Mouse (Mus musculus): Measurements from ENCODE around the gene Gtf2ird2.

Gene Gtf2ird2

DNA sequence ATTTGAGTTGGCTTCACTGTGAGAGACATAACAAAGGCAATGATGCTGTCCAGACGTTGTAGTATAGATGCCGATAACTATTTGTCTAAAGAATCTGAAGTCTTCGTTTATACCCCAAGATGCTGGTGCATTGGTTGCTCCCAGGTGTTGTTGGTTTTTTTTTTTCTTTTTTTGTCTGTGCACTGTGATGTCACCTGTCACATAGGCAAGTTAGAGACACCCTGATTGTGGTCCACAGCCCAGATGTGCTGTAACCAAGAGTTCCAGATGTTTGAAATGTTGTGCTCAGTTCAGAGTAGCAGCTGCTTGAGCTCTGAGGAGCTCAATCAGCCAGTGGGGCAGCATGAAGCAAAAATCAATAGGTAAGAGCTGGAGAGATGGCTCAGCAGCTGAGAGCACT, 2.2 kb downstream of the Gtf2ird2 start:
- DNase-seq = no peak

DNA sequence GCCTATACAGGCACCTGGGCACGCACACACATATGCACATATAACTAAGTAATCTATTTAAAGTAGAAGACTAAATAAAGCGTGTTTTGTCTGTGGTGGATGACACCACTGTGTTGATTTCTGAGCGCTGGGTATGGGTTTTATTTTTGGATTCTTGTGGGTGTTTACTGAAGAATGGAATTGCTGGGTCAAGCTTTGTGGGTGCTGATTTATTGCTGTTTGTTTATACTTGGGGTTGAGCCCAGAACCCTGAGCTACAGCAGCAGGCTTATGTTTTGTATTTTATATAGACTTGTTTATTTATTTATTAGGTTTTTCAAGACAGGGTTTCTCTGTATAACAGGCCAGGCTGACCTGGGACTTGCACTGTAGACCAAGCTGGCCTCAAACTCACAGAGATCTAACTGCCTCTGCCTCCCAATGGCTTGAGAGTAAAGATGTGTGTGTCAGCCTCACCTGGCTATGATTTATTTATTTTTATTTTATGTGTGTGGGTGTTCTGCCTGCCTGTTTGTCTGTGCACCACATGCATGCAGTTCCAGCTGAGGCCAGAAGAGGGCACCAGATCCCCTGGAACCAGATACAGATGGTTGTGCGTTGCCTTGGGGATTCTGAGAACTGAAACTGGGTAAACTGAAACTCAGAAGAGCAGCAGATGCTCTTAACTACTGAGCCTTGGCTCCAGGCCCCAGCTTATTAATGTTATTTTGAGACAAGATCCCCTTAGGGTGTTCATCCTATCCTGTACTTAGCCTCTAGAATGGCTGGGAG, 3.3 kb downstream of the Gtf2ird2 start:
- DNase-seq = peak; percentile 82

DNA sequence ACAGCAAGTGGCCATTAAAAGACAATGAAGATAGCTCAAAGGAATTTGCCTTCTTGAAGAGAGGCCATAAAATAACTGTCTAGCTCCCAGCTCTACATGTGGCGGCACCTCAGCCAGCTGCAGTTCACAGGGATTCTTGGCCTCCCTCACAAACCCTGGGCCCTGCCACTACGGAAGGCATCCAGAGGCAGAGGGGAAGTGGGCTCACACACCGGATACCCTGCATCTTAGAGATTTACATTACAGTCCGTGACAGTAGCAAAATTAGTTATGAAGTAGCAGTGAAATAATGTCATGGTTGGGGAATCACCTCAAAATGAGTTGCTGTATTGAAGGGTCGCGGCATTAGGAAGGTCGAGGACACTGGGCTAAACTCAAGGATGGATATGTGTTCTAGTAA, 4.8 kb downstream of the Gtf2ird2 start:
- no peak for DNase-seq

DNA sequence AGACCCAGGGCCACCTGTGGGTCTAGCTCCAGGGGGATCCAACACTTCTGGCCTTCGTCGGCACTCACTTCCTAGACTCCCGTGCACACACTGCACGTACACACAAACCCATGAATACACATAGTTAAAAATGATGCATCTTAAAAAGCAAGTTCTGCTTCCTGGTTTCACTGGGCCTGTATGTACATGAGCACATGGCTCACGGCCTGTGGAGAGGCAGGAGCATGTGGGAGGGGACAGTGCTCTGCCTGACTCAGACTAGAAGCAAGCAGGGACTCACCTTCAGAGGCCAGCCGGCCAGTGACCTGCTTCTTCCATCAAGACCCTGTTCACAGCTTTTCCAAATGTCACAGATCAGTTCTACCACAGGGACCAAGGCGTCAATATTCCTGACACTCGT, 9.8 kb downstream of the Gtf2ird2 start:
- DNase-seq = no peak

DNA sequence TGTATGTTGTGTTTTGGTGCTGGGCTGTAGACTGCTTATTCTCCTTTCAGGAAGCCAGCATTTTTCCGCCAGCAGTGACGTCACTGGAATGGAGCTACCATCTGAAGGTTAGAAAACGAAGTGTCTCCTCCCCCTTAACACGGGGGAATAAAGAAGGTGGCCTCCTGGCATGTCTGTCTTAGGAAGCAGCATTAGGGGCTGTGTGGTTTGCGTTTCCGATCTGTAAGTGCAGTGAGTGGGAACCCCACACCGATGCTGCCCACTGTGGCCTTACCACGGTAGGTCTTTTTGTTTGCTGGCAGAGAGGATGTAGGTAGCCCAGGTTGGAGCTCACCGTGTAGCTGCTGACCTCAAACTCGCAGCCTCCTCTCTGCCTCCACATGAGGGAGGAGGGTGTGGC, 22.9 kb downstream of the Gtf2ird2 start:
- no peak for DNase-seq

DNA sequence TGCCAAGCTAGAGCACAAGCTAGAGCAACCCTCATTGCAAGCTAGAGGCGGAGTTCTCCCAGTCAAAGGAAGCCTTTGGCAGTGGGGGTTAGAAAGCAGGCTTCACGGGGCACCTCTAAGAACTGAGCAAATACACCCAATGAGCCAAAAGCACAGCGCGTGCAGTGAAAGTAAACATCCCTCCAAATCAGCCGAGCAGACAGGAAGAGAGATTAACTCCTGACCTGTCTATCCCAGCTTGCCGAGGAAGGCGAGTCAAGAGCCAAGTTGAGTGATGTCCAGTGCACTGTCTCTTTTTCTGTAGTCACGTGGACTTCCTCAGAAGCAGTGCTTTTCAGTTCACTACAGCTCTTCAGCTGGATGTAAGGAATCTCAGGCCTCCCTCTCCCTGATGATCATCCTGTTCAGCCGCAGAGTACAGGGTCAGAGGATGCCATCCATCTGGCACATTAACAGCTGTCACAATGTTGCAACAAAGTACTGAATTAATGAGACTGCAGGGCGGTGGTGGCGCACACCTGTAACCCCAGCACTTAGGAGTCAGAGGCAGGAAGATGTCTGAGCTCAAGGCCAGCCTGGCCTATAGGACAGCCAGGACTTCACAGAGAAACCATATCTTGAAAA, 26.2 kb downstream of the Gtf2ird2 start:
- DNase-seq = peak; percentile 86

DNA sequence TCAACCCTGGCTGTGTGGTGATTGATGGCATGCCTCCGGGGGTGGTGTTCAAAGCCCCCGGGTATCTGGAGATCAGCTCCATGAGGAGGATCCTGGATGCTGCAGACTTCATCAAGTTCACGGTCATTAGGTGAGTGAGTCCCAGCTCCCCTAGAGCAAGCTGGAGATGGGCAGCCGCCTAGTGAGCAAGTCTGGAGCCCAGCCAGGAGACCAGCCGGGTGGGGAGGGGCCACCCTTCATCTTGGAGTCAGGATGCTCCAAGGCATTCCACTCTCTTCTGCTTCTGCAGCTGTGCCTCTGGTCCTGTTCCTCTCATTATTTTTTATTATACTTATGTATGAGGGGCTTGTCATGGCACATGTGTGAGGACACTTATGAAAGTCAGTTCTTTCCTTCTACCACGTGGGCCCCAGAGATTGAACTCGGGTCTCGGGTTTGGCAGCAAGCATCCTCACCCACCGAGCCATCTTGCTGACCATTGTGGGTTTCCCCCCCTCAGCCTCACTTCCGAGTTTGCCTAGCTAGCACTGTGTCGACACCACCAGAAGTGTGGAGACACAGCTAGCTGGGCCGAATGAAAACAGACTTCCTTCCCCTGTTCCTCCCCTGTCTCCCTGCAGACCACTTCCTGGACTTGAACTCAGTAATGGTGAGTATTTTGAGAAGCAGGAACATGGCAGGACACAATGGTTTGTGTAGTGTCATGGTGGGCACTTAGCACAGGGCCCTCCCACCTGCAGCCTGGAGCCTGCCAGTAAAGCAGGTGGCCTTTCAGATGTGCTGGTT, 30.4 kb downstream of the Gtf2ird2 start:
- DNase-seq = no peak

DNA sequence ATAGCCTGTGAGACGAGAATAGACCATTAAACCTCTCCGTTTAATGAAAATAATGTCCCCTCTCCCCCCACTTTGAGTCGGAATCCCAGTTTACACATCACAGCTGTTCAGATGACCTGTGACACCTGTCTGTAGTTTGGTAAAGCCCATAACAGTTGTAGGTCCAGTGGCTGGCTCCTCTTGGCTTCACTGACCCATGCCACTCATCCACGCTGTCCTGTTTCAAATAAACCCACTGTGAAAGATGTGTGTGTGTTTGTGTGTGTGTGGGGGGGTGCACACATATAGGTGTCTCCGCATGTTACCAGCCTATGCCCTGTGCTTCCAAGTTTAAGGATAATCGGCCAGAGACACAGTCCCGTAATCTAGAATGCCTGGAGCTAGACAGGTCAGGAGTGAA, 34.1 kb downstream of the Gtf2ird2 start:
- no peak for DNase-seq

DNA sequence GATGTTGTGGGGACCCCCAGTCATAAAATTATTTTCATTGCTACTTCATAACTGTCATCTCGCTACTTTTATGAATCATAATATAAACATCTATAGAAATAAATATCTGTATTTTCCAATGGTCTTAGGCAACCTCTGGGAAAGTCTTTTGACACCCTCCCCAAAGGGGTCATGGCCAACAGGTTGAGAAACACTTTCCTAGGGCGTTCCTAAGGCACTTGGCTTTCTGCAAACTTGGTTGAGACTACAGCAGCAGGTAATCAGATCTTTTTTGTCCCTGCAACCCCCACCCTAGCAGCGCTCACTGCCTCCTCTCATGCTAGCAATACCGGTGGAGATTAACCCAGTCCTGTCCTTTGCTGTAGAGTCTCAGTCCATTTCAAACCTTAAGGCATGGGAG, 37.5 kb downstream of the Gtf2ird2 start:
- DNase-seq = no peak

DNA sequence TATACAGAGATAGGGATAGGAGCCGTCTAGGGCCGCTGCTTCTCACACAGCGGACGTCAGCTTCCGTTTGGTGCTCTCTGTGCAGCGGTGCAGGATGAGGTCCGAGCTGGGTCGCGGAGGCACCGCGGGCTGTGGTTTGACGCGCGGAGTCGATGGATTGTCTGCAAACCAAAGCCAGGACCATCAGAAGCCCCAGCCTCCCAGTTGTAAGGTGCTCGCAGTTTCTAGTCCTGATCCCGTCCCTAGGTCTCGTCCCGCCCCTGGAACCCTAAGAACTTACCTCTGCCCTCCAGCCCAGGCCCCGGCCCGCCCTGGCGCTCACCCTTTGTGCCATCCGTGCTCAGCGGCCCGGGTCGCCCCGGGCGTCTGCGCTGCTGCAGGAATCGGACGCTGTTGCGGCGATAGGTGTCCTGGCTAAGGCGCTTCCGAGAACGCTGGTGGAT, 37.9 kb downstream of the Gtf2ird2 start:
- no peak for DNase-seq

DNA sequence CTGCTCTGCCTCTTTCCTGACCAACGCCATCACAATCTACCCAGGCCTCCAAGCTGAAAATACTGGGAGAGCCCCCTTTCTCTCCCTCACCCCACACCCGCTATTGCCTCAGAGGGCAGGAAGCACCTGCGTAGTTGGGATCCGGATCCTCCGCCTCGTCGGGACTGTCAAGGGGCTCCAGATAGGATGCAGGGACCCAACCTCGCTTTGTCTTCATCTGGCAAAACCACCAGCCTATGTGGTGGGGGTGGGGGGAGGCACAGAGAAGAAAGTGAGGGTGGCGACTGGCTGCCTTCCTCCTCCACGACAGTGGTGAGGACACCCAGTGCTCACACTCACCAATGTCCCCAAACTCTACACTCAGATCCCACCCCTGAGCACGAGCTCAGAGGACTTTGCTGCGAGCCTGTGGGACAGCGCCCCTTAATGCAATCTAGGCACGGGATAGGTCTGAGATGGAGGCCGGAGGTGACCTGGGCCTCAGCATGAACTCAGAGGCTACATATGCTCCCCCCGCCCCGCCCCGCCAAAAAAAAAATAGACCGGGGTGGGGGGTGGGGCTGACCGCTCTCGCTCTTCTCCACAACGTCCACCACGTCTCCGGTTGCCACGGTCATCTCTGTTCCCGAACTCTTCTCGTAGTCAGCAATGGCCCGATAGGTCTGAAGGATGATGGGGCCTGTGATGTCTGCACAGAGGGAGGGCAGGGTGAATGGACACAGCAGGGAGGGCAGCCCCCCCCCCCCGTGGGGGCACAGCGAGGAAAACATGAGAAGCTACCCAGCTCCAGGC, 41.5 kb downstream of the Gtf2ird2 start:
- no peak for DNase-seq

DNA sequence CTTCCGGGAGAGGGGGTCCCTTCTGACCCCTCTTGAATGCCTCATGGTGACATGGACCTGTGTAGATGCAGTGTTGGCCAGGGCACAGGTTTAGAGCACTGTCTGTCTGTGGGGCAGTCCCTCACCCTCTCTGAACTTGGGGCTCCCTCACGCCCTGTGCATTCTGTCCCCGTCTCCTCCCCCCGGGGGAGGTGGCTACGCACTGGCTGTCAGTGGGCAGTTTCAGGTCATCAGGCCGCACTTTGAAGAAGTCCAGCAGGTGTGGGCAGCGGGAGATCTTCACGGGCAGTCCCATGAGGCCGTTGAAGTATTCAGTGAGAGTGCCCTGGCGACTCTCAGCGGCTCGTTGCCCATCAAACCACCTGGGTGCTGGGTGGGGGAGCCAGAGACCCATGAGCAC, 43.1 kb downstream of the Gtf2ird2 start:
- DNase-seq = no peak

DNA sequence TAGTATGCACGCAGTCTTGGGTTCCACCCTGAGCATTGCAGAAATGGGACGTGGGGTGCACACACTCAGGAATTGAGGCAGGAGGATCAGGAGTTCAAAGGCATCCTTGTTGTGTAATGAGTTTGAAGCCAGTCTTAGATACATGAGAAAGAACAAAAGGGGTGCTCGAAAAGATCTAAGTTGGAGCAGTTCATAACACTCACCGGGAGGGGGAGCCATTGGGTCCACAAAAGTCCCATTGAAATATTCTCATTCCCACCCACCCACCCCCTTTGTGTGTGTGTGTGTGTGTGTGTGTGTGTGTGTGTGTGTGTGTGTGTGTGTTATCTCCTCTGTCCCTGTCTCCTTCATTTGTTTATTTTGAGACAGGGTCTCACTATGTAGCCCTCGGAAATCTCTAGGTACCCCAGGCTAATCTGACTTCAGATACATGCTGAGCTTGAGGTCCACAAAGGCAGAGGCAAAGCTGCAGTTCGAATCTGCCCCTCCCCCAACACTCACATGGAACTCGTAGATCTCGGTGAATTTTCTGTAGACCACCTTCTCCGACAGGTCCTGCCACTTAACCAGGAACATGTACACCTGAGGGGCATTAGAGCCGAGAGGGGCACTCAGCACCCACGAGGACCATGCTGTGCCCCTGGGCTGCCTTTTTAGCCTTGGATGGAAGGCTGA, 43.9 kb downstream of the Gtf2ird2 start:
- peak; percentile 64 for DNase-seq

DNA sequence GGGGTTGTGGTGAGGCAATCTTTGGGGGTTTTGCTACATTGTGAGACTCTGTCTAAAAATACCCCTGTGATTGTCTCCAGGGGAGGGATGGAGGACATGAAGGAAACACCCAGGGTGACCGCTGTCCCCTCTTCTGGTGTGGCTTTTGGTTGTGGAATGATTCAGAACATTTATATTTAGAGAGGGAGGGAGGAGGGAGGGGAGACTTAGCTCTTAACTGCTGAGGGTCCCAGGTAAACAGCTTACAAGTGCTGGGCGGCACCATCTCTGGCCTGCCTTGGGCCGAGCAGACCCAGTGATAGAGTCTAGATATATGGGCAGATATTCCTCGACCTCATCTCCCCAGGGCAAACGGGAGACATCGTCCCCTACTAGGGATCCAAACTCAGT, 44.4 kb downstream of the Gtf2ird2 start:
- peak; percentile 69 for DNase-seq

DNA sequence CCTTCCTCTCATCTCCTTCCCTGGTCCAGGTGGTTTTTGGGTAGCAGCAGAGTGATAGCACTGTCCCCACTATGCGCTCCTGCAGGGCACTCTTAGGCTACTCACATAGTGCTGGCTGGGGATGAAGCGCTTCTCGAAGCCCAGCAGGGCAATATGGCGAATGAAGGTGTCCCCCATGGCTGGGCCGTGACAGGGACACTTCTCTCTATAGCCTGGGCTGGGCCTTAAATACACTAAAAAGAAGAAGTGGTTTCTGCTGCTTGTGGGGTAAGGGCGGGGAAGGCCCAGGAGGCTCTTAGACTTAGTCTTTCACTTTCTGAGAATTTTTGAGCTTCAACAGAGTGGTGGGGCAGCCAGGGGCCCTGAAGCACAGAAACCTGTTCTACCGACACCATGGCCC, 45.6 kb downstream of the Gtf2ird2 start, which contains the start of gene Ncf1:
Ncf1 (minus strand) TSS at position 235 of the 400 bp plus-strand sequence.
- peak; percentile 73 for DNase-seq

DNA sequence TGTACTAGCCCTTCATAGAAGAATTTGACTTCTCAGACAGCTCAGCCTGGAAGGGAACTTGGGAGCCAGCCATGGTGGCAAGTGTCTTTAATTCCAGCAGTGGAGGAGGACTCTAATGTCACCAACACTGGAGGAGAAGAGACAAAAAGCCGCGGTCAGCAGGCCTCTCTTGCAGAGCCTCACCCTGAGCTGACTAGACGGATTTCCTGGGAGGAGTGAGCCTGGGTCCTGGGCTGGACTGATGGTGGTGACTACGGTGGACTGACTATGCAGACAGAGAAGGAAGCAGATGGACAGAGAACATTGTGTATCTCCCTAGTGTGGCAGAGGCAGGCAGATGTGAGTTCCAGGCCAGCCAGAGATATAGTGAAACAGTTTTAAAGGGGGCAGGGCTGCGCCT, 47.6 kb downstream of the Gtf2ird2 start:
- peak; percentile 67 for DNase-seq

DNA sequence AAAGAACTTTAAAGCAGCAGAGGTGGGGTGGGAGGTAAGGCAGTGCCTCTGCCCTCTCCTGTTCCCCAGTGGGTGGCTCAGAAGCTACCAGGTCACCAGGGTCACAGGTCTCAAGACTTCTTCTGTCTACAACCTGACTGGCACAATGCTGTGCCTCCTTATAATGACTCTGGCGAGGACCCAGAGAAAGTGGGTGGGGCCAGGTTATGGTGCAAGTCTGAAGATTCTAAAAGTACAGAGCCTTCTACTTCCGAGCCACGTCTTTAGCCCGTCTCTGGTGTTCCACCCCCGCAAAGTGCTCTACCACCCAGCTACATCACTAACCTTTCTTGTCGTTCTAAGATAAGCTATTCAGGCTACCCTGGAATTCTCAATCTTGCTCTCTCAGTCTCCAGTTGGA, 48.3 kb downstream of the Gtf2ird2 start:
- DNase-seq = peak; percentile 94

DNA sequence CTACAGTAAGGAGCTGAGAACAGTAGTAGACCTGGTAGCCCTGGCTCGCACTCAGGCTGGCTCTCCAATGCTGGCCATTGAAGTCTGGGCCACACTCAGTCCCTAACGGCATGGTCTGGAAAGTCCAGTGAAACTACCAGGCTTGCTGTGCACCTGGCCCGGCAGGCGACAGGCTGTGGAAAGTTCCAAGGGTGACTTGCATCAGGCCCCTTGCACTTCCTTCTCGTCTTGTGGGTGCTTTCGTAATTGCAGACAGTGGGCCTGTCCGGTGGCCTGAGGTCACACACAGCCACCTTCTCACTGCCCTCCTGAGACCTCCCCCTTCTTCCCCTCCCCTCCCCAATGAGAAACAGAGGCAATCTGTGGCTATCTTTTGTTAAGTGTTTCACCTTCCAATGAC, 48.7 kb downstream of the Gtf2ird2 start:
- DNase-seq = peak; percentile 86

DNA sequence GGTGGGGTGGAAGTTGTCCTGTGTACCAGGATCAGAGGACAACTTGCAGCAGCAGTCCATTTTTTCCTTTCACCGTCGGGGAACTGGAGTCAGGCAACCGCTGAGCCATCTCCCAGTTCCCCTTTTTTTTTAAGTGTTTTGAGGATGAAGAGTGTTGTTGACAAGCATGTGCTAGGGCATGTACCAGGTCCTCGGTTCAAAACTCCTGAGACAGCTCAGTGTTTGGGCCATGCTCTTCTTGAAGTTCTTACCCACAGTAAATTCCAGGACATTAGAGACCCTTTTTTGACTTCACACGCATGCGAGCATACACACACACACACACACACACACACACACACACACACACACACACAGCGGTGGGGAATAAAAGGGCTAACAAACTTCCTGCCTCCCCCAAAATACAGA, 49.4 kb downstream of the Gtf2ird2 start:
- DNase-seq = no peak

DNA sequence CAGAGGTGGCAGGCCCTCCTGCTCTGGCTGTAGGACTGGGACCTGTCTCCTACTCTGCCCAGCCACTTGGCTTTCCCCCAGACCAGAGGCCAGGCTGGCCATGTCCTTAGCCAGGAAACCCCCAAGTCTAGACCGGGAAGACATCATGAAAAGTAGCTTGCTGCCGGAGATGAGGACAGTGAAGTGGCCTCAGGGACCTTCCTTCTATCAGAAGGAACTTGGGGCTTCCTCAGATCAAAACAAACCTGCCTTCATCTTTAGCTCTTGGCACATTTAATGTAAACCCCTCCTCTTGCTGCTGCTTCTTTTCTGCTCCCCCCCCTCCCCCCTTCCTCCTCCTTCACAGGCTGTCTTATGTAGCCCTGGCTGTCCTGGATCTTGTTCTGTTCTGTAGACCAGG, 50.4 kb downstream of the Gtf2ird2 start:
- DNase-seq = no peak

DNA sequence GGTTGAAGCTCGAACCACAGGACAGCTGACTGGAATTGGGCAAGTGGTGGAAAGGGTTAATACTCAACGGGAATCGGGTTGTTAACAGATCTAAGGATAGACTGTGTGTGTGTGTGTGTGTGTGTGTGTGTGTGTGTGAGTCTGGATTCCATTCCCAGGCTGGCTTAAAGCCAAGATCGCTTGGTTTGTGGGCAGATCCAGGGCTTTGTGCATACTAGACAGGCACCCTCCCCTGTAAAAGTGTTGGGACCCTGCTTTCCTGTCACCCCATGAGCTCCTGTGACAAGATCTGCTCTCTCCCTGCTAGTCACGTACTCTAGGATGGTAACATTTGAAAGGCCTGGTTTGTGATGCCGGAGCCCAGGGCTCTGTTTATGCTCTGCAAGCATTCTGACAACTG, 51.3 kb downstream of the Gtf2ird2 start:
- peak; percentile 72 for DNase-seq

DNA sequence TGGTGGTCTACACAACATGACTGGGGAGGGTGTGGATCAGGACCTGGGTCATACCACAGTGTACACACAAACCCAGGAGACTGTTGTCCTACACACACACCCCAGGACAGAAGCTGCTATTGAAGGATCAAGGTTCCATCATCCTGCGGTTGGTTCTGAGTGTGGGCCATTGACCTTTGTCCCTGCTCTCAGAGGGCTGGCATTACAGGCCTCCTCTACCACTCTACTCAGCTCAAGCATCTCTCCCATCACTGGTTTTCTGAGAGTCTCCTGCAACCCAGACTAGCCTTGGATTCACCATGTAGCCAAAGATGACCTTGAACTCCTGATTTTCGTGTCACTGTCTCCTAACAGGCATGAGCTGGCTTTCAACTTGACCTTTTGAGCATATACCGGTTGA, 52.4 kb downstream of the Gtf2ird2 start:
- no peak for DNase-seq

Measured in lung, postnatal 36 days (tissue).